Mouse (Mus musculus) hindbrain, embryonic 11.5 days (tissue): Measurements from ENCODE around the gene Rfx4. TPM values are rescaled to one million over a fixed set of nuclear protein-coding genes. Genes with fewer than 3 reads are reported as not detected.

Source experiments
- ATAC-seq: fragments of 200-750 bp; cut with Nextera tagmentation; 2 replicates; pipeline ENCODE4 v1.8.0; 2017; ENCODE audit warnings: mild to moderate bottlenecking, moderate TSS enrichment, moderate library complexity; ENCODE audit not compliant: low FRiP score
- DNase-seq: peaks from one replicate; pipeline ENCODE4 v3.0.0-alpha.2; 2015; ENCODE audit warnings: low spot score
- H3K27ac ChIP-seq: fragments of 300-500 bp; sonication (generic); 2 replicates; pipeline ENCODE4 v1.5.1; 2014; ENCODE audit warnings: mild to moderate bottlenecking, low read depth, low read length
- H3K27me3 ChIP-seq: fragments of 300-500 bp; sonication (generic); 2 replicates; pipeline ENCODE4 v1.6.1; 2014; ENCODE audit warnings: mild to moderate bottlenecking, low read length, moderate library complexity, mixed read lengths; ENCODE audit not compliant: control insufficient read depth, insufficient read depth
- H3K36me3 ChIP-seq: fragments of 300-500 bp; sonication (generic); 2 replicates; pipeline ENCODE4 v1.6.1; 2014; ENCODE audit warnings: mild to moderate bottlenecking, low read length, moderate library complexity, mixed read lengths; ENCODE audit not compliant: control insufficient read depth, insufficient read depth
- H3K4me1 ChIP-seq: fragments of 300-500 bp; sonication (generic); replicated peaks from 2 replicates; pipeline ENCODE4 v1.6.1; 2014; ENCODE audit warnings: low read length, mixed read lengths; ENCODE audit not compliant: control insufficient read depth, insufficient read depth
- H3K4me2 ChIP-seq: fragments of 300-500 bp; sonication (generic); replicated peaks from 2 replicates; pipeline ENCODE4 v1.6.1; 2014; ENCODE audit warnings: mild to moderate bottlenecking, low read depth, low read length
- H3K4me3 ChIP-seq: fragments of 300-500 bp; sonication (generic); 2 replicates; pipeline ENCODE4 v1.5.1; 2014; ENCODE audit warnings: low read depth, low read length
- H3K9ac ChIP-seq: fragments of 300-500 bp; sonication (generic); 2 replicates; pipeline ENCODE4 v1.6.1; 2014; ENCODE audit warnings: low read depth, low read length
- H3K9me3 ChIP-seq: fragments of 300-500 bp; sonication (generic); 2 replicates; pipeline ENCODE4 v1.6.1; 2016; ENCODE audit warnings: low read length; ENCODE audit not compliant: control insufficient read depth
- WGBS: fragments of 180-500 bp; shearing (Covaris S2); extraction: QIAGEN DNeasy Blood & Tissue Kit; methylation state at CpG from one replicate; pipeline ENCODE4 v1.1.7; 2014; 5-methylcytosine and 5-hydroxymethylcytosine counted together
- polyA plus RNA-seq: library from polyadenylated mRNA; unstranded; fragments of >200 nt; fragmentation: Nextera tagmentation; extraction: Ambion mirVana; gene quantifications from 2 replicates; pipeline ENCODE4 v1.2.1, GENCODE M21; 2014

The Rfx4 gene
- polyA plus RNA-seq, result 65.9 and 66.5 TPM in 2 replicates

DNA sequence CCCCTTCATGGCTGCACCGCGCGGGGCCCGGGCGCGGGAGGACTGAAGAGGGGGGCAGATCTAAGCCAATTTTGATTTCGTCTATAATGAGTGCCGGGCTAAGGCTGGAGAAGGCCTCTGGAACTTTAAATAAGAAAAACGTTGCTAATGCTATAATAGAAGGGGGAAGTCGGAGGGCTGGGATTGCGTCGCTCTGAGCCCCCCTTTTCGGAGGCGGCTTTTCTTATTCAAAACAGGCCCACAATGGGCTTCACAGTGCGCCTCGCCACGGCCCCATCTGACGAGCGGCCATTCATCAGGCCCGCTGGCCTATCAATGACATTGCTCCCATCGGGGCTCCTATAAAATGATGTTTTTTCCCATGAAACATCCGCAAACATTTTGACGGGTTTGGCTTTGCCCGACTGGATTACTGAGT lies at the start of gene Rfx4:
Rfx4 (plus strand) TSS at position 277 of the 418 bp plus-strand sequence.
- Histone ChIP-seq H3K36me3 (no peaks in the 10 kb centered on the region), H3K9me3 (no peaks in the 10 kb centered on the region), H3K27ac (peak within 1 kb of the TSS; percentile 87), H3K4me1 (peaks cover 7% of the 10 kb centered on the region), H3K4me3 (peak within 1 kb of the TSS; percentile 70), H3K9ac (peak within 1 kb of the TSS; percentile 88), H3K27me3 (peaks cover 27% of the 10 kb centered on the region), H3K4me2 (peak within 1 kb of the TSS; percentile 80)
- ATAC-seq (peak; percentile 78), DNase-seq (peak; percentile 88)
- WGBS, result under 1% methylated on average over 24 of the region's 24 CpGs

DNA sequence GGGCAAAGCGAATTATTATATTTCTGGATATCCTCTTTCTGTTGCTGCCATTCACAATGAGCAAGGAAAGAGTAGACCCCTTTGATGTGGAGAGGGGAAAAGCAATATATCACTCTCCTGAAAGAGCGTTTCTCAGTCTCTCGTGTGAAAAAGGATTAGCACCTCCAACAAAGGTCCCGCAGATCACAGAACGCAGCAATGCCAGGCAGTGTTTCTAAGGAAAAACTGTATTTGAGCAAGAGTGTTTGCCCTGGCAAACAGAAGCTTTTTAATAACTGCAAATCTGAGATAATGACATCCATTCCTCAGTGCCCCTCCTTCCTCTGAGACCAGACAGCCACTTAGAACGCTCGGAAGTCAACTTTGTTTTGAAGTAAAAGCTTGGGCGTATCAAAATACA lies 49.3 kb upstream of the Rfx4 start:
- no peak overlapping the region for H3K9ac ChIP-seq
- no peaks in the 10 kb centered on the region for H3K36me3 ChIP-seq
- no peak overlapping the region for H3K4me2 ChIP-seq
- no peaks in the 10 kb centered on the region for H3K27me3 ChIP-seq
- H3K4me3 ChIP-seq, result no peak overlapping the region
- no peak overlapping the region for H3K27ac ChIP-seq
- H3K9me3 ChIP-seq, result no peaks in the 10 kb centered on the region
- DNase-seq (no peak), ATAC-seq (no peak)
- 54% methylated on average over 8 of the region's 8 CpGs for WGBS
- peaks cover 15% of the 10 kb centered on the region for H3K4me1 ChIP-seq

DNA sequence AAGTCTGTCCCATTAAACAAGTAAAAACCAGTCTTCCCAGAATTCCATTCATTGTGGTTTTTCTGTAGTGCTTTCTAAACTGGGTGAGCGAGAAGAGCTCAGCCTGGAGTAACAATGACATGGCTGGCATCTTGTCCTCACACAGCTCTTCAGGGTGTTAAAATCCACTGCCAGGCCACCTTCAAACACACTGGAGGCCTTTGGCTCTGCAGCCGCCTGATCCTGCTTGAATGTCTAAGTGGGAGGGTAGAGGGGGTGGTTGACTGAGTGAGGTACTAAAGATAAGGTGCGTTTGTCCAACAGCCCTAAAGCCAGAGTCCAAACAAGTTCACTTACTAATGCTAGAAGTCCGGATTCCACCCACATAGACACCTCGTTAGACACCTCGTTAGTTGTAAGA lies 48.6 kb upstream of the Rfx4 start:
- H3K36me3 ChIP-seq, result no peaks in the 10 kb centered on the region
- DNase-seq, result peak; percentile 33
- ATAC-seq, result no peak
- WGBS, result 33% methylated on average over 6 of the region's 6 CpGs
- H3K4me2 ChIP-seq, result no peak overlapping the region
- H3K27ac ChIP-seq, result peak overlapping the region; percentile 58
- H3K27me3 ChIP-seq, result no peaks in the 10 kb centered on the region
- H3K9ac ChIP-seq, result no peak overlapping the region
- H3K9me3 ChIP-seq, result no peaks in the 10 kb centered on the region
- no peak overlapping the region for H3K4me3 ChIP-seq
- H3K4me1 ChIP-seq, result peaks cover 17% of the 10 kb centered on the region

DNA sequence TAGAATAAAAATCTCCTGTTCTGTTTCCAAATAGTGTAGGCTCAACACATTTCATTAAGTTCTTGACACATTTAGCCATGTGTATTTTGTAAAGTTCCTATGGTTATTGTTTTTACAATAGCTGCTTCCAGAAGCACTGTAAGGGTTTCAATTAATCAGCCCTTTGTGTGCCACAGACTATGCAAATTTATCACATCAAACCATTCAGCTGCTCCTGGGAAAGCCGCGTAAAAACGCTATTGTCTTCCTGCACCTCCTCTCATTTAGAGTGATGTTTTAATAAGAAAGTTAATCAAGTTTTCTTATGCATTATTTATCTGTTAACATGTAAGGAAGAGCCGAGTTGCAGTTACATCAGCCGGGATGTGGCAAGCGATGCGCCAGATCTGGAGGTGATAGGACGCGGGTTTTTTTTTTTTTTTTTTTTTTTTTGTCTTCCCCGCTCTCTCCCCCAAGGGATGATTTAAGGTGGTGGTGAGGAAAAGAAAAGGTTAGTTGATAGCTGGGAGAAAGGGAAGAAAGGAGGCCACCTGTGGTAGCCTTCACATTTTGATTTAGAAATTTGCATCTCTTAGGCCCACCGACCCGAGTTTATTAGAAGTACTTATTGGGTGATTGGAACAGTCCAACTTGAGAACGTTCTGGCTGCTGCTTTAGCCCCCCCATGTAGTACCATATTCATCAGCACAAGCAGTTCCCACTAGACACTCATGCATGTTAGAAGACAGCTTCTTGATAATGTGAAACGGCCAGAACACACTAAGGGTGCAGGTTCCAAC lies 47.9 kb upstream of the Rfx4 start:
- Histone ChIP-seq H3K27me3 (no peaks in the 10 kb centered on the region), H3K4me1 (peaks cover 17% of the 10 kb centered on the region), H3K4me3 (no peak overlapping the region), H3K27ac (peak overlapping the region; percentile 58), H3K9ac (no peak overlapping the region), H3K4me2 (no peak overlapping the region), H3K9me3 (no peaks in the 10 kb centered on the region), H3K36me3 (no peaks in the 10 kb centered on the region)
- DNase-seq, result peak; percentile 19
- ATAC-seq, result peak; percentile 37
- WGBS, result 21% methylated on average over 14 of the region's 14 CpGs

DNA sequence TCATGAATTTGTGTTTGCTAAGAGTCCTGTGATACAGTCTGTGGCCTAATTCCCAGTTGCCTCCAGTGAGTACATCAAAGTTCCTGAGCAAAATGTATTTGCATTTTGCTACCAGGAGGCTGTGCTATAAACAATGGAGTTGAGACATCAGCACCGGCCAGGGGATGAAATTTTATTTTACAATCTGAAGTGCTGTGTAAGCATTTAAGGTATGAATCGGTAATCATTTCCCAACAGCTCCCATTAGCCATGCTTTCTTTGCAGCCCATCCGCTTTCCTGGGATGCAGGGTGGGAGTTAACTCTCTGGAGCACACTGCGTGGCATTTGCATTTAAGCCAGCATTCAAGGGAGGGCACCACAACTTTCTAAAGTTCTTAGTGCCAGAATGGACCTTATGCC lies 45.7 kb upstream of the Rfx4 start:
- Histone ChIP-seq H3K36me3 (no peaks in the 10 kb centered on the region), H3K9ac (no peak overlapping the region), H3K9me3 (no peaks in the 10 kb centered on the region), H3K27ac (peak overlapping the region; percentile 68), H3K4me3 (no peak overlapping the region), H3K4me2 (no peak overlapping the region), H3K4me1 (peaks cover 17% of the 10 kb centered on the region), H3K27me3 (no peaks in the 10 kb centered on the region; the same call in 1 of the 2 replicates)
- ATAC-seq (0 out of 2 replicates have a peak, but pooled peaks have one; percentile 31), DNase-seq (peak; percentile 54)
- 25% methylated on average over 4 of the region's 4 CpGs for WGBS

DNA sequence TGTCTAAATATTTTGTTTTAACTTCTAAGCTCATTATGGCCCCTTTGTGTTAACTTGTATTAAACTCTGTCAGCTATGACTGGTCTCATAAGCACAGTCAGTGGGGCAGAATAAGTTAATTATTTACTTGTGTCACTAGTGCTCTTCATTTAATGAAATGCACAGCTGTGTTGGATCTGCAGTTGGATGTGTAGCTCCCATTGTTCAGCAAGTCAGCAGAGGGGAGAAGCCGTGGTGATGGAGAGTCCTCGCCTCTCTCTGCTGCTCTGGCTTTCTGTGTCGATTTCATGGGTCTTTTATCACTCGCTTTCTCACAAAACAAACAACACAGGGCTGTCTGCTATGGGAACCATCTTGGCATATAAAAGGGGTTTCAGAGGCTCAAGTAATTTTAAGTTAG lies 45.0 kb upstream of the Rfx4 start:
- Histone ChIP-seq H3K27ac (peak overlapping the region; percentile 1; the same call in 1 of the 2 replicates), H3K9me3 (no peaks in the 10 kb centered on the region), H3K4me1 (peaks cover 17% of the 10 kb centered on the region), H3K4me3 (no peak overlapping the region), H3K4me2 (no peak overlapping the region), H3K36me3 (no peaks in the 10 kb centered on the region), H3K27me3 (no peaks in the 10 kb centered on the region; the same call in 1 of the 2 replicates), H3K9ac (no peak overlapping the region)
- ATAC-seq, result peak; percentile 83
- 8% methylated on average over 4 of the region's 4 CpGs for WGBS
- peak; percentile 71 for DNase-seq

DNA sequence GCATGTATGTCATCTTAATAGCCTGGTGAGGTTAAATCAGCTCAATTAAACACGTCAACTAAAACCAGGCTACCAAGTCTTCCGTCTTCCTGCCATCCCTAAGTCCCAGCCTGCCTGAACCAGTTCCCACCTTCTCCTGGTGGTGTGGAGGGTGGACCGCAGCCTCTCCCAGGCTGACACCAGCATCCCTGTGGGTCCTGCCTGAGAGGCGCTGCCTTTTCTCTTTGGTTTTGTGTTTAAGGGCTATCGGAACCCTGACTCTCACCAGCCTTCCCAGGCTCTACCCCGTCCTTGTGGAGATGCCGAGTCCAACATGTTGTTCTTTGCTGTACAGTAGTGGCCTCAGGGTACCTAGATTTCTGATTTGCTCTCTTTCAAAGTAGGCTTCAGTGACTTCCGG lies 44.4 kb upstream of the Rfx4 start:
- no peaks in the 10 kb centered on the region for H3K36me3 ChIP-seq
- no peaks in the 10 kb centered on the region; the same call in 1 of the 2 replicates for H3K27me3 ChIP-seq
- 42% methylated on average over 8 of the region's 8 CpGs for WGBS
- no peaks in the 10 kb centered on the region for H3K9me3 ChIP-seq
- no peak overlapping the region for H3K4me2 ChIP-seq
- peak overlapping the region; percentile 42 for H3K9ac ChIP-seq
- peak; percentile 63 for DNase-seq
- peak; percentile 43; the same call in 1 of the 2 replicates for ATAC-seq
- peak overlapping the region; percentile 84 for H3K27ac ChIP-seq
- H3K4me1 ChIP-seq, result peaks cover 17% of the 10 kb centered on the region
- no peak overlapping the region for H3K4me3 ChIP-seq

DNA sequence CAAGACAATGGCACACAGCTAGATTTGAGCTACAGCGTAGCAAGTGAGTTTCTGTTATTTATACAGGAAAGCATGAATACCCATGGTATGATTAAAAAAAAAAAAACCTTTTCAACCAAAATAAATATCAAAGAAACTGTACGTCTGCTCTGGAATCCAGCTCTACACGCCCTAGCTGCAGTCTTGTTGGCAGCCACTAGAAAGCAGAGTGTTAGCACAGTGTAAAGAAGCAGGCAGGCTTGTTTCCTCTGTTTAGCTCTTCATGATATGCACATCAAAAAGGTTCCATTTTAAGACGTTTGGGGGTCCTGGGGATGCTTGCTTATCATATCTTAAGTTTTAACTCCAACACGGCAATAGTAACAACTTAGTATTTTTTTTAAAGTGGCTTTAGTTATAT lies 43.9 kb upstream of the Rfx4 start:
- Histone ChIP-seq H3K4me3 (no peak overlapping the region), H3K27me3 (no peaks in the 10 kb centered on the region; the same call in 1 of the 2 replicates), H3K9ac (no peak overlapping the region; the same call in 1 of the 2 replicates), H3K4me1 (peaks cover 17% of the 10 kb centered on the region), H3K4me2 (no peak overlapping the region), H3K27ac (peak overlapping the region; percentile 84), H3K9me3 (no peaks in the 10 kb centered on the region), H3K36me3 (no peaks in the 10 kb centered on the region)
- no peak for DNase-seq
- ATAC-seq, result no peak
- 46% methylated on average over 5 of the region's 5 CpGs for WGBS

DNA sequence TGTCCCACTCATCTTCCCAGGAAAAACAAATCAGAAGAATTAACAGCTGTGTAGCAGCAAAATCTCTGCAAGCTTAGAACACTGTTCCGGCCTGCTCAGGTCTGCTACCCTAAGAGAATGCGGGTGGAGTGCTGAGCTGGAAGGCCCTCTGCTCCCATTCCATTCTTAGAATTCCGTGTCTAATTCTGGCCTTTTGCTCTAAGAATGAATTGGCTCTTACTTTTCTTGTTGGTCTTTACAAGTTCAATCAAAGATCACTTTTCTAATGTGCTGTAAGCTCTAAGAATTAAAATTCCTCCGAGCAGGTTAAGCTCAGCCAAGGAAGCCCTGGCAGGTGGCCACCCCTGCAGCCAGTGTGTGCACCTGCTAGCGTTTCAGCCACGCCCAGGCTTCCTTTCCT lies 43.3 kb upstream of the Rfx4 start:
- no peak overlapping the region for H3K4me3 ChIP-seq
- peaks cover 14% of the 10 kb centered on the region for H3K4me1 ChIP-seq
- peak overlapping the region; percentile 51; the same call in 1 of the 2 replicates for H3K27ac ChIP-seq

More for the DNA sequence above, 43.3 kb upstream of the Rfx4 start:
- H3K4me2 ChIP-seq, result no peak overlapping the region
- 64% methylated on average over 6 of the region's 6 CpGs for WGBS
- H3K36me3 ChIP-seq, result no peaks in the 10 kb centered on the region
- DNase-seq (no peak), ATAC-seq (no peak)
- H3K9me3 ChIP-seq, result no peaks in the 10 kb centered on the region
- no peaks in the 10 kb centered on the region; the same call in 1 of the 2 replicates for H3K27me3 ChIP-seq
- H3K9ac ChIP-seq, result no peak overlapping the region
